Mouse (Mus musculus) lung, adult 2 months (tissue): Measurements from ENCODE around the gene Aloxe3.
A peak's percentile ranks its signal among the peaks of the same experiment; 100 is the strongest.

Source experiments
- CTCF ChIP-seq: fragments of 200-500 bp; IDR thresholded peaks from 2 replicates; pipeline ENCODE4 v1.5.1; 2011; ENCODE audit warnings: mild to moderate bottlenecking, low read length, control low read depth; ENCODE audit not compliant: insufficient read depth
- POLR2A ChIP-seq: fragments of 200-500 bp; IDR thresholded peaks from 2 replicates; pipeline ENCODE4 v1.6.1; 2011; ENCODE audit warnings: low read depth, mild to moderate bottlenecking, control low read depth, low read length, borderline replicate concordance; ENCODE audit errors: extremely low read depth

DNA sequence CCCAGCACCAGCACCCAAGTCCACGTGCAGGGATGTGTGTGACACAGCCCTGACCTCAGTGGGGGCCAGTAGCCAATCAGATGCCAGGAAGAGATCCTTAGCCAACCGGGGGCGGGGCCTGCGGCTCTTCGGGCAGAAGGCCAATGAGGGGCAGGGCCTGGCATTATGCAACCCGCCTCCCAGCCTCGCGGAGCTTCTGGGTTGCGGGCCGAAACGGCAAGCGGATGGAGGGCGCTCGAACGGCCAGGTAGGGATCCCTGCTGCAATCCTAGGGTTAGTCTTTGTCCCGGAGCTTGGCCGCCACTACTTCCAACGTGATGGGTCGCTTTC lies 27.0 kb upstream of the Aloxe3 start:
- TF ChIP-seq CTCF (no peak), POLR2A (peak; percentile 81)
